Mouse (Mus musculus): ENCODE results near the gene Col1a1.

Gene Col1a1

GRCm38 (mm10) chr11:94985140-94985539 lies 49.1 kb downstream of the Col1a1 start:
- POLR2A ChIA-PET: no interaction called here

GRCm38 (mm10) chr11:94985822-94986221 lies 49.8 kb downstream of the Col1a1 start:
- POLR2A ChIA-PET: interaction anchor here (0.7 to 1.8 kb wide), 5 partner anchors 9 to 167 kb away, joined by 3 to 7 read pairs (median 4); partner anchors contain the start of gene Sgca (in 1 of the 4)
- CTCF ChIA-PET: interaction anchor here in 3 of 4 experiments (0.6 to 1.7 kb wide), 5 partner anchors 11 to 535 kb away, joined by 3 to 11 read pairs (median 3); no protein-coding TSS in a partner anchor

More at GRCm38 (mm10) chr11:94985140-94985539, 49.1 kb downstream of the Col1a1 start:
- CTCF ChIA-PET: interaction anchor here (0.6 to 1.1 kb wide), 4 partner anchors 15 to 535 kb away, joined by 3 to 5 read pairs (median 4); partner anchors contain the start of gene Spop (in 1 of the 4)

GRCm38 (mm10) chr11:94986435-94986834 lies 50.4 kb downstream of the Col1a1 start:
- ChIA-PET CTCF (interaction anchor here (0.6 to 1.7 kb wide), 19 partner anchors 7 to 621 kb away, joined by 3 to 22 read pairs (median 4); no protein-coding TSS in a partner anchor), POLR2A (interaction anchor here (0.6 to 1.8 kb wide), 15 partner anchors 10 to 1930 kb away, joined by 3 to 8 read pairs (median 4); partner anchors contain the start of genes Itga3 (in 1 of the 4) and Sgca (in 1 of the 4))

GRCm38 (mm10) chr11:94987341-94987740 lies 51.3 kb downstream of the Col1a1 start:
- CTCF ChIA-PET: interaction anchor here (0.5 to 1.7 kb wide), 28 partner anchors 8 to 1018 kb away, joined by 3 to 22 read pairs (median 4); no protein-coding TSS in a partner anchor
- POLR2A ChIA-PET: interaction anchor here (0.5 to 1.8 kb wide), 32 partner anchors 8 to 1971 kb away, joined by 3 to 8 read pairs (median 3); partner anchors contain the start of genes Itga3 (in 1 of the 4) and Sgca (in 1 of the 4)

- POLR2A ChIA-PET: interaction anchor here in 3 of 4 experiments (0.5 to 3.2 kb wide), 18 partner anchors 9 to 324 kb away, joined by 3 to 11 read pairs (median 4); partner anchors contain the start of gene Itga3 (in 1 of the 3)
- CTCF ChIA-PET: interaction anchor here (0.5 to 1.6 kb wide), 14 partner anchors 9 to 271 kb away, joined by 3 to 20 read pairs (median 4); no protein-coding TSS in a partner anchor
Measured at GRCm38 (mm10) chr11:94987851-94988250, 51.8 kb downstream of the Col1a1 start.

- CTCF ChIA-PET: interaction anchor here (0.5 to 4.1 kb wide), 19 partner anchors 9 to 720 kb away, joined by 3 to 30 read pairs (median 4); partner anchors contain the start of gene Col1a1 (in 1 of the 4)
- POLR2A ChIA-PET: interaction anchor here in 2 of 4 experiments (0.6 to 3.2 kb wide), 10 partner anchors 8 to 778 kb away, joined by 3 to 12 read pairs (median 4); partner anchors contain the start of gene Tob1 (in 1 of the 2)
Measured at GRCm38 (mm10) chr11:94988780-94989561, 52.9 kb downstream of the Col1a1 start.

GRCm38 (mm10) chr11:94989562-94990017 lies 53.6 kb downstream of the Col1a1 start:
- CTCF ChIA-PET: interaction anchor here (0.5 to 4.1 kb wide), 19 partner anchors 9 to 929 kb away, joined by 3 to 30 read pairs (median 4); partner anchors contain the start of genes Col1a1 (in 1 of the 4) and Dlx3 (in 1 of the 4)
- POLR2A ChIA-PET: interaction anchor here (0.6 to 3.2 kb wide), 14 partner anchors 9 to 350 kb away, joined by 3 to 12 read pairs (median 4); no protein-coding TSS in a partner anchor

GRCm38 (mm10) chr11:94990102-94990748 lies 54.2 kb downstream of the Col1a1 start:
- ChIA-PET POLR2A (interaction anchor here (0.6 to 3.2 kb wide), 24 partner anchors 10 to 314 kb away, joined by 3 to 12 read pairs (median 3); partner anchors contain the start of gene Itga3 (in 1 of the 4)), CTCF (interaction anchor here (0.5 to 4.1 kb wide), 25 partner anchors 10 to 928 kb away, joined by 3 to 30 read pairs (median 4); partner anchors contain the start of genes Col1a1 (in 1 of the 4) and Dlx3 (in 1 of the 4))

- CTCF ChIA-PET: interaction anchor here (0.5 to 4.1 kb wide), 17 partner anchors 9 to 394 kb away, joined by 3 to 30 read pairs (median 4); partner anchors contain the start of gene Slc35b1 (in 1 of the 4)
- POLR2A ChIA-PET: interaction anchor here (0.5 to 3.2 kb wide), 22 partner anchors 9 to 759 kb away, joined by 3 to 12 read pairs (median 4); partner anchors contain the start of gene Itga3 (in 2 of the 4)
Measured at GRCm38 (mm10) chr11:94990749-94991577, 54.9 kb downstream of the Col1a1 start, which contains the start of gene Ppp1r9b. Gene Ppp1r9b, plus strand, starts transcription at chr11:94991035.

GRCm38 (mm10) chr11:94991641-94992479 lies 55.8 kb downstream of the Col1a1 start:
- CTCF ChIA-PET: interaction anchor here (0.5 to 4.1 kb wide), 10 partner anchors 9 to 294 kb away, joined by 3 to 30 read pairs (median 4); no protein-coding TSS in a partner anchor
- POLR2A ChIA-PET: interaction anchor here in 3 of 4 experiments (0.5 to 3.2 kb wide), 8 partner anchors 12 to 311 kb away, joined by 3 to 12 read pairs (median 5); partner anchors contain the start of gene Itga3 (in 1 of the 3)

- ChIA-PET CTCF (interaction anchor here (0.5 to 4.1 kb wide), 10 partner anchors 10 to 266 kb away, joined by 3 to 30 read pairs (median 3); no protein-coding TSS in a partner anchor), POLR2A (interaction anchor here in 3 of 4 experiments (0.5 to 3.7 kb wide), 9 partner anchors 10 to 729 kb away, joined by 3 to 22 read pairs (median 6); partner anchors contain the start of genes Itga3 (in 1 of the 3) and Samd14 (in 1 of the 3))
Measured at GRCm38 (mm10) chr11:94992480-94992753, 56.4 kb downstream of the Col1a1 start.

- ChIA-PET CTCF (interaction anchor here in 3 of 4 experiments (0.5 to 2.4 kb wide), 14 partner anchors 9 to 277 kb away, joined by 3 to 13 read pairs (median 3); partner anchors contain the start of gene Samd14 (in 1 of the 3)), POLR2A (interaction anchor here (0.5 to 3.7 kb wide), 13 partner anchors 9 to 728 kb away, joined by 3 to 22 read pairs (median 4); partner anchors contain the start of genes Itga3 (in 1 of the 4) and Samd14 (in 1 of the 4))
Measured at GRCm38 (mm10) chr11:94992754-94993606, 57.0 kb downstream of the Col1a1 start.

GRCm38 (mm10) chr11:94994208-94994814 lies 58.3 kb downstream of the Col1a1 start:
- ChIA-PET CTCF (interaction anchor here in 2 of 4 experiments (1.3 to 2.4 kb wide), 3 partner anchors 8 to 114 kb away, joined by 3 to 13 read pairs (median 3); no protein-coding TSS in a partner anchor), POLR2A (interaction anchor here in 2 of 4 experiments (0.9 to 3.7 kb wide), 5 partner anchors 9 to 111 kb away, joined by 3 to 22 read pairs (median 4); partner anchors contain the start of gene Samd14 (in 1 of the 2))

Measured in embryonic stem cell, embryonic (primary cell).